Mouse (Mus musculus) mouse trophoblast stem cell (cell line): ENCODE data around the gene Naa38.

ENCODE experiments used
- in situ Hi-C, 2 experiments: fragments of 300-500 bp; cut with MseI, MboI; formaldehyde crosslinking; loops; 2 replicates in 1 of 2; 3 replicates in 1 of 2; pipeline ENCODE4 v1.15.1; 2025

Naa38 gene

DNA sequence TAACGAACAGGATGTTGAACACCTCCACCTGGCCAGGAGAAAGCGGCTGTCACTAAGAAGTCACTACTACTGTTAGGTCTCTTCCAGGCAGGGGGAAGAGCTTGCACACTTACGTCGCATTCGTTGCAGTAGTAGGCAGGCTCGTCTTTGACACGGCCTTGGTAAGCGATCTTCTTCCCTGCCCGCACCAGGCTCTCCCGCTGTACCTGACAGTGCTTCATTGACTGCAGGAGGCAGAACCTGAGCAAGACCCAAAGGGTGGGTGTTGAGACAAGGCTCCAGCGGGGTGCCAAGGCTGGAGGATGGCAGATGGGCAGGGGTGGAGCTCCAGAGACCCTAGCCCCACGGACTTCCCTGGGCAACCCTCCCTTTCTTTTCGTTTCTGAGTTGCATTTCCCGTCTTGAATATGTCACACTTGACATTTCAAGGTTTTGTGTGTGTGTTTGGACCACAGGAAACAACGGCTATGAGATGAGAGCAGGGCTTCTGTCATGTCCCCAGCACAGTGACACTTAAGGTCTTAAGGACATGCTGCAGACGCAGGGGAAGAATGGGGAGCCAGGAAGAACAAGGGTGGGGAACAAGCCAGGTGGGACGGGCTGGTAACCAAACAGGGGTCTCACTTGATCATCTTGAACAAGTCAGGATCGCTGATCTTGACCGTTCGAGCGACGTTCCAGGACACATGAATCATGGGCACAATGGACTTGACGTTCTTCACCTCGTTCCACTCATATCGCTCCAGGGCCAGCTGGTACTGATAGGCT, 5.0 kb downstream of the Naa38 start:
- in situ Hi-C loops, result loop anchor here (10.0 kb wide), 1 partner anchor 115 kb away; no protein-coding TSS in a partner anchor

GRCm38 (mm10) chr11:69401210-69401637, 5.9 kb downstream of the Naa38 start:
- in situ Hi-C loops, result loop anchor here (10.0 kb wide), 1 partner anchor 114 kb away; no protein-coding TSS in a partner anchor

DNA sequence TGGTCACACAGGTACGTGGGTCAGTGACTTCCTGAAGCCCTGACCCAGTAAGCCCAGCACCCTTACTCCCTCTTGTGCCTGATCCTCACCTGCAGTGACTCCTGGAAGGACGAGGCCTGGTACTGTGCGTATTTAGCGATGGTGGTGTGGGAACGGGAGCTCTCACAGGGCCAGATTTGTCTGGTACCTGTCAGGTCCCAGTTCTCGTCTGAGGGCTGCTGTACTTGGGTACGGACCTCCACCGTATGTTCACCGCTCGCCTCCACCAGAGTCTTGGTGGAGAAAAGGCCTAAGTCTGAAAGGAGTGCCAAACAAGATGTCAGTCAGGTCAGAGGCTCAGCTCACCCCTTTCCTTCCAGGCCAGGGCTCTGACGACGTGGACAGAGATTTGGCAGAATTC, 6.7 kb downstream of the Naa38 start:
- in situ Hi-C loops, result loop anchor here (10.0 kb wide), 1 partner anchor 113 kb away; no protein-coding TSS in a partner anchor

DNA sequence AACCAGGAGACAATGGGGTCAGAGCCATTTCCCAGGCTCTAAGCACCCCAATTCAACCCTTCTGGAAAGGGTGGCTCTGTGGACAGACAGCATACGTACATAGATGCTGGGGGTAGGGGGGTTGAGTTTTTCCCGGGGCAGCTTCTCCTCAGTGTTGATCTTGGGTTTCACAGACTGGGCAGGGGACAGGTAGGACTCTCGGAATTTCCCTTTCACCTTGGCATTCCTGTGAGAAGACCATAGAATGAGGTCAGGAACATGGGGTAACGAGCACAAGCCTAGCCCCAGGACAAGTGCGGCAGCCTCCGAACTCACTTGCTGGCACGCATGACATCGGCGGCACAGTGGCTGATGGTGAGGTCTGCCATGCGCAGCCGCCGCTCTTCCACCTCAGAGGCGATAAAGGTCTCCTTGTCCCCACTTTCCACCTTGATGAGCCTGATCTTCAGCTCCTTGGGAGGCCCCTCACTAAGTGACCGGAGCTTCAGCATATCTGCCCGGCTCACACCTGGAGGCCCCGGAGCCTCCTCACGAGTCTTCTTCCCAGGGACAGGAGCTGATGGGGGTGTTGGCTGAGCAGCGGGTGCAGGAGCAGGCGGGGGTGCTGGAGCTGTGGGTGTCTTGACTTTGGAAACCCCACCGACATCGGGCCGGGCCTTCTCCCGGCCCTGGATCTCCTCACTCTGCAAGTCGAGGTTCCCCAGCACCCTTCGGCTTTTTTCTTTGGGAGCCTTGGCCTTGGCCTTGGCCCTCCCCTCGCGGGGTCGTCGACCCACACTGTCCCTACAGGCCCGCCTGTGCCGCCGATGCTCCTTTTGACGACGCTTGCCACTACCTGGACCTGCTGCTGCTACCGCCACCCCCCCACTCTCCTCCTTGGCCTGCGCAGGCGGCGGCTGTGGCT, 8.7 kb downstream of the Naa38 start:
- in situ Hi-C loops, result loop anchor here (10.0 kb wide), 1 partner anchor 111 kb away; no protein-coding TSS in a partner anchor

GRCm38 (mm10) chr11:69404595-69405396, 9.5 kb downstream of the Naa38 start:
- in situ Hi-C loops, result loop anchor here (10.0 kb wide), 1 partner anchor 110 kb away; no protein-coding TSS in a partner anchor

DNA sequence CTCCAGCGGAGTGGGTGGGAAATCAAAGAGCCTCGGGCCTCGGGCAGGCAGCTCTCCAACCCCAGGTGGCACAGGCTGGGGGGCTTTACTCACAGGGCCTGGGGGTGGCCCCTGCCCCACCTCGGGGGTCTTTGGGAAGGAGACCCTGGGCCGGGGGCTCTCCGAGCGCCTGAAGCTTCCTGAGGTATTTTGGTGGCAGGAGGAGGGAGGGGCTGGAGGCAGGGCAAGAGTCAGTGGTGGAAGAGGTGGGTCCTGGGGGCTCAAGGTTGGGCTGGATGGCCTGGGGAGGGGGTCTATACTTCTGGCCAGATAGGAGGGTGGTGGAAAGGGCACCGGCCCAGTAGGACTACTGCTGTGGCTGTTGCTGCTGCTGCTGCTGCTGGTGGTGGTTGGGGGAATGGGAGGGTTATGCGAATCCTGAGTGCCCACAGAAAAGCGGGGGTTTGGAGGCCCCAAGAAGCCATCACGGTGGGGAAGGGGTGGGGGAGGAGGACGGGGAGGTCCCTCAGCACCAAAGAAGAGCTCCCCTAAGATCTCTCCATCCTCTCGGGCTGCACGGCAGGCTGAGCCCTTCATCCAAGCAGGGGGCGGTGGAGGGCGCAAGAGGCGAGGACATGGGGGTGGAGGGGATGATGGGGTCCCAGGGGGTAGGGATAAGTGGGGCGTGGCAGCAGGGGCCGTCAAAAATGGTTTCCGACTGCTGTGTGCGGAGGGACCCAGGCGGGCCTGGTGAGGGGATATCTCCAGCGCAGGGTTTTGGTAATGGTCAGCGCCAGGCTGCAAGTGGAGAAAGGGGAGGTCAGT, 10.3 kb downstream of the Naa38 start:
- in situ Hi-C loops, result loop anchor here (10.0 kb wide), 1 partner anchor 109 kb away; no protein-coding TSS in a partner anchor

GRCm38 (mm10) chr11:69406282-69406681, 11.0 kb downstream of the Naa38 start:
- in situ Hi-C loops, result loop anchor here (10.0 kb wide), 1 partner anchor 109 kb away; no protein-coding TSS in a partner anchor

GRCm38 (mm10) chr11:69406867-69407723, 11.8 kb downstream of the Naa38 start:
- in situ Hi-C loops, result loop anchor here (10.0 kb wide), 1 partner anchor 108 kb away; no protein-coding TSS in a partner anchor

DNA sequence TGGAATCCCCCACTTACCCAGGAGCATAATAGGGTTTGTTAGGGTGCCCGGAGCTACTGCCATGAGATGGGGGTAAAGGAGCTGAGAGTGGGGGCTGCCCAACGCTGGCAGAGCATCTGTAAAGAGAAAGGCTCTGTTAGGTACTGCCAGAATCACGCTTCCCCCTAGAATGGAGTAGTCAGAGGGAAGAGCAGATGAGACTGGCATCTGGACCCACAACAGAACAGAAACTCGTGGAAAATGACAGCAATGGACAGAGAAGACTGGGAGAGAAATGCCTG, 12.4 kb downstream of the Naa38 start:
- in situ Hi-C loops, result loop anchor here (10.0 kb wide), 1 partner anchor 107 kb away; no protein-coding TSS in a partner anchor

DNA sequence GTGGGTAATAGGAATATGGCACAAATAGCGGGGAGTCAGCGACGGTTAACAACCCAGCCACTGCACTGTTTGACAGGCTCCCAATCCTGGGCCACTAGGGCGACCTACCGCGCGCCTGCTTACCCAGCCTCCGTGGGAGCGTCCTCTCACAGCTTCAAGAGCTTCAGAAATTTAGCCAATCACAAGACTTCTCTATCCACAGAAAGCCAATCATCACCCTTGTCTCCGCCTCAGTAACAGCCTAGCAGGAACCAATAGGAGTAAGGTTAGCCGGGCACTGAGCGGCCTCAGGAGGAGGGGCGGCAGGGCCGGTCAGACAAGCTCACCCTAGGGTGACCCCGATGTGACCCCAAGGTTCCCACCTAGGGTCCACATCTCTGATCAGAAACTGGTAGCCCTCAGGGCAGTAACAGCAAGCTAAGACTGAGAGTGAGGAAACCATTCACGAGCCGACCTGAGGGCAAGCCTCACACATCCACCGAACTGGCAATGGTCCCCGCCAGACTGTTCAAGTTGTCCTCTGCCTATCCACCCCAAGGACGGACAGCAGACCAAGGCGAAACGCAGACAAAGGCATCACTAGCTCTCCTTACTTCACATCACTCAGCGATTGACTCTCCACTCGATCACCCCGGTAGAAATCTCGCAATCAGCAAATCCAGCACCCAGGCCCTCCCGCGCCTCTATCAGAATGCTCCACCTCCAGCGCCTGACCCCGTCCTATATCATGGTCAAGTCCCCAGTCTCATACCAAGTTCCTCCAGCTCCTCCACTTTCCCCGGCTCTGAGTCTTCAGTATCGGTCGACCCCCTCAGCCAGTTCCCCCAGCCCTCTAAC, 13.5 kb downstream of the Naa38 start:
- in situ Hi-C loops, result loop anchor here (10.0 kb wide), 1 partner anchor 106 kb away; no protein-coding TSS in a partner anchor

DNA sequence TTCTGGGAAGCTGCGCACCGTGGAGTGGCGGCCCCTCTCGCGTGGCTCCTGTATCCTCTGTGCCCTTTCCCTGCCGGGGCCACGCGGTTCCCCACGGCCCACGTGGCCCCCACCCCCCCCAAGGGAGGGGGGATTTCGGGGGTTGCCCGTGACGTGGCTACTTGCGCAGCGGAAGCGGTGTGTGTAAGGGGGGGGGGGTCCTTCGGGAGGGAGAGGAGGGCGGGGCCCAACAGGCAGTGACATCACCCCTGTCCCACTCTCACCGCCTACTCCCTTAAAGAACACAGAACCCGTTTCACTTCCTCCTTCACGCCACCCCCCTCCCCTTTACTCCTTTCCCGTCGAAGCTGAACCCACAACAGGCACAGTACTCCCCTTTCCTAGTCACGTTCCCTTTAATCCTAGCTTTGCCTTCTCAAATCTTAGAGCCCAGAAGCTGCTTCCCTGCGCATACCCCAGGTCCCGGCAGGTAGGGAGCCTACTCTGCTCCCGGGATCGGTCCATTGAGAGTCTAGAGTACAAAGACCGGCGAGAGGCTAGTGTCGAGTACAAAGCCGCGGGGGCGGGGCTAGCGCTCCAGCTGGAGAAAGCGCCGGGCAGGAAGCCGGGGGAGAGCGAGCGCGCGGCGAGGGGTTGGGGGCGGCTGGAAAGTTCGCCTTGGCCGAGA, 14.2 kb downstream of the Naa38 start:
- in situ Hi-C loops, result loop anchor here (10.0 kb wide), 1 partner anchor 105 kb away; no protein-coding TSS in a partner anchor

DNA sequence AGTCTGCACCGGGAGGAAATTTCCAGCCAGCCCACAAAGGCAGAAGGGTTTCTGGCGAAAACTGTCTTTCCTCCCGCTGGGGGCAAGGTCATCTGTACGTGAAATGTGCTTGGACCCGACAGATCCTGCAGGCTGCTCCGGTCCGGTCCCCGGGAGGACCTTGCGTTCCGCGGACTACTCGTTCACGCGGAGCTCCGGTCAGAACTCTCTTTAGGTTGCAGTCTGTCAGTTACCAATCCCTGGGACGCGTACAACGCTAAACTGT, 14.7 kb downstream of the Naa38 start:
- in situ Hi-C loops, result no loop called here

DNA sequence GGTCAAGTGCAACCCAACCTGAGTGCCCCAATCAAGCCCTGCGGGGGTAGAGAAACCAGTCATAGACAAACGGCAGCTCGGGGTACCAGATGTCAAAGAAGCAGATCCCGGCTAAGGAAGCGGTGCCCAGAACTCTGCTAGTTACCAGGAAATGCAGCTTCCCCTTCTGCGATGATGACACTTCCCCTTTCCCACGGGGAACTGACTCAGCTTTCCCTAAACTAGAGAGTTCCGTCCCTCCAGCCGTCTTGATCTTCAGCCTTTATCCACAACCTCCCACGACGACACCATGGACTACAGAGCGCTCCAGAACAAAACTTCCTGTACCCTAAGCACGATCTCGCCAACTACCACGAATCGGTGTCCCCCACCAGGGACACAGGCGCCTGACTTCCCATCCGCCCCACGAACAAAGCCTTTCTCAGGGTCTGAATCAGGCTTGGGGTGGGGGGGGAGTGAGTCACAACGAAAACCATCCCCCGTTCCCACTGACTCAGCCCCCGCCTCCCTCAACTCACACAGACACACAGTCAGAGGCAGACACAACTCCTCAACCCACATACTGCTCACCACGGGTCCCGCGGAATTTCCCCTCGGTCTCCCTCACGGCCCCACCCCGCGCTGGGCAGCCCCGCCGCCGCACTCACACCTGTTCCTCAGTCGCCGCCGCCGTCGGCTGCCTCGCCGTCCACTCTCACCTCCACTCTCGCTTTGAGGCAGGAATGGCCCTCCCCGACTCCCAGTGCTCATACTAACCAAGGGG, 15.2 kb downstream of the Naa38 start:
- in situ Hi-C loops, result no loop called here

DNA sequence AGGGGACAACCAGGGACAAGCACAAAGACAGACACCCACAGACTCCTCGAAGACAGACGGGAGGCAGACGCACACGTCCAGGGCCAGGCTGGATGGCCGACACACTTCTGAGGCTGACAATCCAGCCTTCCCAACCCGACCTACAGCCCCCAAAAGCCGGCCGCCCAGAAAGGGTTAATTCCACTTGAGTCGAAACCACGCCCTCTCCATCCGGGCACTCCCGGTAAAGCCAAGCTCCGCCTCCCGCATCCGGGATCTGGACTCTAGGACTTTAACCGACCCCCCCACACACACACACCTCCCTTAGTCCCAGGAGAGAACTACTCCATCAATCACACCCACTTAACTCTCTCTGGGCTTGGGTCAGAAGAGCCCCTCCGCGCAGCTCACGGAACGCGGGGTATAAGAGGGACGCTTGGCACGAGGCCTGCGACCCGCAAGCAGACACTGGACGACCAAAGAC, 15.8 kb downstream of the Naa38 start:
- in situ Hi-C loops, result no loop called here

DNA sequence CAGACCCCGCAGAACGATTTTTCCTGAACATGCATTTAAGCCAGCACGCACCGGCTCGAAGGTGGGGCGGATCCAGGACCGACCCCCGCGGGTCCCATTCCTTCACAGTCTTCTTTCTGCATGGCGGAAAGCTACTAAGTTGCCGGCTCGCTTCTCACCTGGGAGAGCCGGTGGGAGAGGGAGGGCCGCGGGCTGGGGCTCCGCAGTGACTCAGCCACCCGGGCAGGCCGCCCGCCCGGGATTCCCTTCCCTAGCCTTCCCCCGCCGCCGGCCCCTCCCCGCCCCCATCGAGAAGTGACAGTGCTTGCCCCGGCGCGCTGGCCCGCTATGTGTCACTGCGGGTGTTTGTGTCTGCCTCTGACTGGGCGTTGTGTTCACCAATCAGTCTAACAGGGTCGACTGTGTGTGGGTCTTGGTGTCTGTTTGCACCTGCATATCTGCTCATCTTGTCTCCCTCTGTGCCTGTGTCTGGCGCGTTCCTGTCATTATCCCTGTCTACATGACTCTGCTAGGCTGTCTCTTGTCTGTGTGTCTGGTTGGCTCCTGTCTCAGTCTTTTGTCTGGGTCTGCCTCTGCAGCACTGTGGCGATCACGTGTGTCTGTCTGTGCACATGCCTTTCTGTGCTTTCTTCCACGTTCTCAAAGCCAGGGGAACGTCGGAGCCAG, 16.4 kb downstream of the Naa38 start:
- in situ Hi-C loops, result no loop called here

DNA sequence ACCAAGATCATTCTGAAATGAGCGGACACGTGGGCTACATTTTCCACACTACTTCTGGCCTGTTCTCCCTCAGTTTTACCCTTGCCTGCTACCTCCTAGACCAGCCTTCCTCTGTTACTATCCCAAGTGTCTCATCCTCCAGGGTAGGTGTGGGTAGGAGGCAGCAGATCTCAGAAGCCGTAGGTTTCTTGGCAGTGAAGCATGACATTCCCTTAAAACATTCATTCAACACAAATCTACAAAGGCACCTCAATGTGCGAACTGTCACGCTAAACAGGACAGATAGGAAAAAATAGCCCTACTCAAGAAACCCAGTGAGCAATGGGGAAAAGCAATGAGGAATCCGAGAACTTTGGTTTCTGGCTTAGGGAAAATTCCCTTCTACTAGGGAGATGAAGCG, 17.3 kb downstream of the Naa38 start:
- in situ Hi-C loops, result no loop called here
